In genomic region chr14:118544493-118544892, GRCm38 (mm10) we compare ENCODE assay signal across 23 mouse cellular contexts.
"Had no signal": no experiment of that assay in that cellular context is flagged by ENCODE, and none has a peak within 500 bp of the region (broad histone marks: within the 10 kb centered on the region; RNA-seq: fewer than 3 reads in every experiment).

No protein-coding gene starts in this region.

- H3K4me2 ChIP-seq: hindbrain, embryonic 13.5 days; hindbrain, embryonic 15.5 days; kidney, embryonic 15.5 days; limb, embryonic 13.5 days; limb, embryonic 15.5 days; liver, embryonic 12.5 days had no signal

- DNase-seq: forebrain, postnatal 0 days; gastrocnemius, postnatal 14 days; gastrocnemius, postnatal 36 days; heart, adult 11 months; kidney, adult 11 months; kidney, adult 2 months; kidney, adult 9 months; kidney, postnatal 14 days; kidney, postnatal 36 days; layer of hippocampus, adult 9-11 months; layer of hippocampus, postnatal 36 days; left cerebral cortex, postnatal 4 days; lung, adult 18-20 months had no signal

- H3K36me3 ChIP-seq: hindbrain, embryonic 13.5 days; hindbrain, embryonic 15.5 days; kidney, embryonic 15.5 days; limb, embryonic 13.5 days; limb, embryonic 15.5 days; liver, embryonic 12.5 days had no signal

- H3K27me3 ChIP-seq: hindbrain, embryonic 15.5 days; kidney, embryonic 15.5 days; limb, embryonic 15.5 days; liver, embryonic 12.5 days had no signal

- ATAC-seq: forebrain, postnatal 0 days; hindbrain, postnatal 0 days; intestine, embryonic 16.5 days; liver, embryonic 12.5 days had no signal

- H3K4me1 ChIP-seq: kidney, embryonic 15.5 days; limb, embryonic 15.5 days; liver, embryonic 12.5 days had no signal

- H3K9ac ChIP-seq: forebrain, postnatal 0 days; hindbrain, embryonic 13.5 days; hindbrain, embryonic 15.5 days; kidney, embryonic 15.5 days; limb, embryonic 13.5 days; limb, embryonic 15.5 days; liver, embryonic 12.5 days; liver, embryonic 14.5 days had no signal

- H3K27ac ChIP-seq: hindbrain, embryonic 13.5 days; hindbrain, embryonic 15.5 days; hindbrain, postnatal 0 days; kidney, embryonic 15.5 days; kidney, postnatal 0 days; limb, embryonic 13.5 days; limb, embryonic 15.5 days; liver, embryonic 12.5 days; liver, embryonic 14.5 days had no signal

- H3K9me3 ChIP-seq: hindbrain, embryonic 13.5 days; hindbrain, embryonic 15.5 days; kidney, embryonic 15.5 days; limb, embryonic 15.5 days; liver, embryonic 12.5 days had no signal

- H3K4me3 ChIP-seq: hindbrain, embryonic 13.5 days; hindbrain, embryonic 15.5 days; kidney, embryonic 15.5 days; limb, embryonic 13.5 days; limb, embryonic 15.5 days; liver, embryonic 12.5 days had no signal
